Mouse (Mus musculus) layer of hippocampus, adult 2 months (tissue): ENCODE results near the gene Capn5. TPM values are rescaled to one million over a fixed set of nuclear protein-coding genes. Genes with fewer than 3 reads are reported as not detected.

Experiments
- DNase-seq, 2 experiments: peaks; one replicate each; pipeline ENCODE4 v3.0.0; 2022; ENCODE audit warnings: low spot score in 2 of 2
- H3K27ac ChIP-seq: fragments of 200-600 bp; 2 replicates; pipeline ENCODE4 v1.8.1; 2022
- H3K4me3 ChIP-seq: fragments of 200-600 bp; 2 replicates; pipeline ENCODE4 v1.8.1; 2022; ENCODE audit warnings: mild to moderate bottlenecking
- CTCF ChIP-seq: fragments of 200-600 bp; conservative IDR thresholded peaks from 2 replicates; pipeline ENCODE4 v1.8.1; 2022; ENCODE audit warnings: antibody characterized with exemption, mild to moderate bottlenecking, moderate library complexity
- long read RNA-seq, 2 experiments: library from polyadenylated mRNA; stranded (forward); transcript quantifications; one replicate each; pipeline ENCODE4 v2.0.0; 2021; ENCODE audit warnings: borderline mapping rate in 2 of 2
- total RNA-seq, 2 experiments: library from RNA; stranded (reverse); gene quantifications; 2 replicates each; pipeline ENCODE4 v1.2.3; 2021

Gene Capn5
- total RNA-seq: 10 to 100 TPM; 42.3 to 45.0 TPM
- long read RNA-seq, experiment 1, full-length matches to known transcripts: 24 of 36 reads
- long read RNA-seq, experiment 1, partial matches to known transcripts: 5 of 36 reads
- long read RNA-seq, experiment 1, other reads (novel, unspliced or antisense): 7 of 36 reads
- long read RNA-seq, experiment 2, full-length matches to known transcripts: 47 of 63 reads
- long read RNA-seq, experiment 2, partial matches to known transcripts: 6 of 63 reads
- long read RNA-seq, experiment 2, other reads (novel, unspliced or antisense): 10 of 63 reads

DNA sequence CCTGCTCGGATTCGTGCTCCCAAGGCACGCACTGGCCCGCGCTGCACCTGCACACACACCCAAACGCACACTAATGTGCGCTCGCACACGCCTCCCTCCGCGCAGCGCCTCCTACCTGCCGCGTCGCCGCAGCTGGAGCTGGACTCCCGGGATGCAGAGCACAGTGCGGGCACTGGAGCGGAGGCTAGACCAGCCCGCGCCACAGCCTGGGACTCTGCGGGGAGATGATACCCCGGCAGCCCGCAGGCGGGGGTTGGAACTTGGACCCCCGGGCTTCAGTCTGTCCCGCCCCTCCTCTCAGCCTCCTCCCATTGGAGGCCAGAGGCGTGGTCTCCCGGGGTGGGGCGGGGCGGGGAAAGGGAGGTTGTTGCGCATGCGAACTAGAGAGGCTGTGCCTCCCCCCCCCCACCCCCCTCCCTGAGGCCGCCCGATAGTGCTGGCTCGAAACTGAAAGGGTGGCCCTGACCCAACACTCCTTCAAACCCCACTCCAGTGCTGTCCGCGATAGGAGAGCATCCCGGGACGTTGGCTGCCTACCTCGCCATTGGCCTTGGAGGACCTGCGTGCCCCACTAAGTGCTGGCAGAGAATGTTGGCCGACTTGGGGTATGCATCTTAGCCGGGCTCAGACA lies at the start of gene Capn5:
TSS of gene Capn5 (minus strand) at position 346 of the 631 bp plus-strand sequence.
- peak; percentile 74 for TF ChIP-seq CTCF
- peak within 1 kb of the TSS; percentile 77 for H3K4me3 ChIP-seq
- DNase-seq: peak; percentile 49 to 55

DNA sequence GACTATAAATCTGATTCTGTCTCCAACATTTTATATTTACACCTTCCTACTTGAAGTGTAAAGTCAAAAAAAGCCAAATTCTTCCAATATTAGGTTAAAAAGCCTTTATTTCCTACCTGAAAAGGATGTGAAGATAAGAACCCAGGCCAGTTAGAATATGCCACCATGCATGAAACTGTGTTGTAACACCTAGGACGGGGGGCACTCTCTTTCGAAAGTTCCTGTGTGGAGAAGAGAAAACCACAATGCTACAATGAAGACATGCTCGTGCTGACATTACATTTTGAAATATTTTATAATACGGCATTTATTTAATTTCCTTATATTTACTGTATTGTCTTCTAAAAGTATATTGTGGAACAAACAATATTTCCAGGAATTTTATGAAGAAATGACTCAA lies 45.7 kb upstream of the Capn5 start:
- H3K27ac ChIP-seq: no peak overlapping the region
- TF ChIP-seq CTCF: no peak
- H3K4me3 ChIP-seq: no peak overlapping the region
- no peak for DNase-seq

More for the DNA sequence above, at the start of gene Capn5:
- H3K27ac ChIP-seq: peak within 1 kb of the TSS; percentile 93

DNA sequence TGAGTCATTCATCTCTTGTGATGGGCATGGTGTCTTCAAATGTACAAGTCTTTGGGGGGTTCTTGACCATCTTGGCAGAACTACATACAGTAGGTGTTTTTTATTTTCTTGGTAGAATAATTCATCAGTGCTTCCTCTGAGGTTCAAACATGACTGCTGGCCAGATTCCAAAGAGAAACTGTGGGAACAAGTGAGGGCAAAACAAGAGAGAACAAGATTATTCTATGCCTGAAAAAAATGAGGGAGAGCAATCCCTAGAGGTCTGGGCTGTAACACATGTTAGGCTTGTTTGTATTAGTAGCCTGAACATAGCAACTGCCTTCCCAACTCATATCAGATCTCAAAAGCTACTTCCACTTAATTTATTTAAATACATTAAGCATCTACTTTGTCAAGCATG lies 38.6 kb upstream of the Capn5 start:
- H3K27ac ChIP-seq: no peak overlapping the region
- no peak for DNase-seq
- H3K4me3 ChIP-seq: no peak overlapping the region
- no peak for TF ChIP-seq CTCF

DNA sequence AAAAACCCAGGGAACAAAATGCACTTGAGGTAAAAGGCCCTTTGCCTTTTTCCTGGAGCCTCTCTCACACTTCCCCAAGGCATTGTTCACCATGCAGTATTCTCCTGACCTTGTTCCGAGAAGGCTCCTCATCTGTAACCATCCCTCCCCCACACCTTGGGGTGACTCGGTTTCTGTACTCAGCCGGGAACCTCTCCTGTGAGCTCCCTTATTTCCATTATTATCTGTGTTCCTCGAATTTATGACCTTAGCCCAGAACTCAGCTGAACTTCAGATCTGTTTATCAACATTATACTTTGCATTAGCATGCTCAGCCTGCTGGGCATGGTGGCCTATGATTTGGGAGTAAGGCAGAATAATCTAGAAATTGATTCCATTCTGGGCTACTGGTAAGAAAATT lies 24.9 kb upstream of the Capn5 start:
- no peak overlapping the region for H3K27ac ChIP-seq
- no peak overlapping the region for H3K4me3 ChIP-seq
- no peak for DNase-seq
- no peak for TF ChIP-seq CTCF

DNA sequence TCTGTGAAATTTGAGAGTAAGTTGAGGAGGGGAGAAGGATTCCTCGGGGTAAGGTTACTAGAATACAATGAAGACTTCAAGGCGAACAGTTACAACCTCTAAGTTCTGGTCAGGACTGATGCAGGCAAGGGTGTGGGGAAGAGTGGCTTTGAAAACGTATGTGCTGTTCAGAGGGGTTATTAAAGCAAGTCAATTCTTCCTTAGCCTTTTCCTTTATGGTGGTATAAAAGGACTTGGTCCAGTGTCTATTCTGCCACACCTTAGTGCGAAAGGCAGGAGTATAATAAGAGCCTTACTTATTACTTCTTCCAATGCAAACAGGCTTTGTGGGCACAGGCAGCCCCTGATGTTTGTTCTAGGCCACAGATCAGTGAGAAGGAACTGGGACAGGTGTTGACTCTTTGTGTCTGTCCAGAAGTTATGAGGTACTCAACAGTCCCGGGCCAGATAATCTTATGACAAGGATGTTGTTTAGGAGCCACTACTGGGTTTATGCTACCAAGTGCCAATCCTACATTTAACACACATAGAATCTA lies 23.5 kb upstream of the Capn5 start:
- no peak overlapping the region for H3K4me3 ChIP-seq
- DNase-seq: no peak
- no peak for TF ChIP-seq CTCF
- H3K27ac ChIP-seq: no peak overlapping the region

DNA sequence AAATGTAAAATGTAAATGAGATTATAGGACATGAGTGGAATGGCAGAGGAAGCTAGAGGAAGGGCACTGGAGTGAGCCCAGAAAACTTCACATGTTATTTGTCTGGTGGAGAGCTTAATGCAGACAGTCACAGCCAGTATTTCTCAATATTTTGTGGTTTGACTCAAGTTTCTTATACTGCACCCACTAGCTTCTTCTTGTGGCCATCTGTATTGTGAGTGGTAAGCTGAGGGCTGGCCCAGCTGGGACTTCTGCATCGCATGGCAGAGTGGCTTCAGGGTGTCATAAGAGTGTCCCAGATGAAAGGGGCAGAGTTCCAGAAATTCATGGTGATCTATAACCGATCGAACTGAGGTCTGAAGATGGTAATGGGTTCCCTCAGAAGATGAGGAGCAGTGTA lies 22.3 kb upstream of the Capn5 start:
- DNase-seq: no peak
- no peak for TF ChIP-seq CTCF
- H3K27ac ChIP-seq: no peak overlapping the region
- H3K4me3 ChIP-seq: no peak overlapping the region

DNA sequence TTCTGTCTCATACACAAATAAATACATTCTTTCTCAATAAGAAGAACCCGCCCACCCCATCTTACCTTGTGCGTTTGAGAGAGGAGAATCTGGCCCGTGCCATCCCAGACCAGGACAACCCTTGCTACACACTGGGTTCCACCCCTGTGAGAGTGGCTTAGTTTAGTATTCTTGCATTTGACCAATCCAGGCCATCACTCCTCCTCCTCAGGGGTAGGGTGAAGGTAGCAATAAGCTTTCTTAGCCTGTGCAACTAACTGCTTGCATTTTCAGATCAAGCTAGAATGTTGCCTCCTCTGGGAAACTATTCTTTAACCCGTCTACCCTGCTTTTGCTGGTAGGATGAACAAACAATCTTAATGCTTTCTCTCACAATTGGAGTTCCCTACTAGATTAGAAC lies 21.3 kb upstream of the Capn5 start, which contains the start of gene B3gnt6:
TSS of gene B3gnt6 (minus strand) at position 101 of the 400 bp plus-strand sequence.
- Histone ChIP-seq H3K4me3 (no peak within 1 kb of the TSS), H3K27ac (no peak within 1 kb of the TSS)
- no peak for TF ChIP-seq CTCF
- no peak for DNase-seq

DNA sequence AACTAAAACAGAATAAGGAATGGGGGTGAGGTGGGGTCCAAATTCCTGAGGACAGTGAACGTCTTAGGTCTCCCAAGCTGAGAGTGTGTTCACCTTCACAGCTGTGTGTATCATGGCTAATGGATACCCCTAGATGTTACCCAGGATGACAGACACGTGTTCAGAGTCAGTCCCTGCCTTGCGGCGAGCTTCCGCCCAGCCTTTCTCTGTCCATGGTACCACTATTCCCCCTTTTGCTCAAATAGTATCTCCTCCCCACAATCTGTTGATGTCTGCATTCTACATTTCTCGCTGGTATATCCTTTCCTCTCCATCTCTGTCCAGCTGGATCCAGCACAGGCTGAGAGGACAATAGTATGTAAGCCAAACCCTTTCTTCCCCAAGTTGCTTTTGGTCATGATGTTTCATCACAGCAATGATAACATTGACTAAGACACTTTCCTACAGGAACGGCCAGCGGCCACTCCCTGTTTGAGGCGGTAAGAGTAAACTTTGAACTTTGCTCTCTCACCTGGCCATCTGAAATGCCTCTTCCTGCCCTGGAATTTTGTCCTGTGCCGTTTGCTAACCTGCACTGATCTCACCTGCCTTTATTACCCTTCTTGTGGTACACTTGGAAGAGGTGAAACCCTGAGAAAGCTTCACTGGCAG lies 17.2 kb upstream of the Capn5 start:
- no peak for TF ChIP-seq CTCF

DNA sequence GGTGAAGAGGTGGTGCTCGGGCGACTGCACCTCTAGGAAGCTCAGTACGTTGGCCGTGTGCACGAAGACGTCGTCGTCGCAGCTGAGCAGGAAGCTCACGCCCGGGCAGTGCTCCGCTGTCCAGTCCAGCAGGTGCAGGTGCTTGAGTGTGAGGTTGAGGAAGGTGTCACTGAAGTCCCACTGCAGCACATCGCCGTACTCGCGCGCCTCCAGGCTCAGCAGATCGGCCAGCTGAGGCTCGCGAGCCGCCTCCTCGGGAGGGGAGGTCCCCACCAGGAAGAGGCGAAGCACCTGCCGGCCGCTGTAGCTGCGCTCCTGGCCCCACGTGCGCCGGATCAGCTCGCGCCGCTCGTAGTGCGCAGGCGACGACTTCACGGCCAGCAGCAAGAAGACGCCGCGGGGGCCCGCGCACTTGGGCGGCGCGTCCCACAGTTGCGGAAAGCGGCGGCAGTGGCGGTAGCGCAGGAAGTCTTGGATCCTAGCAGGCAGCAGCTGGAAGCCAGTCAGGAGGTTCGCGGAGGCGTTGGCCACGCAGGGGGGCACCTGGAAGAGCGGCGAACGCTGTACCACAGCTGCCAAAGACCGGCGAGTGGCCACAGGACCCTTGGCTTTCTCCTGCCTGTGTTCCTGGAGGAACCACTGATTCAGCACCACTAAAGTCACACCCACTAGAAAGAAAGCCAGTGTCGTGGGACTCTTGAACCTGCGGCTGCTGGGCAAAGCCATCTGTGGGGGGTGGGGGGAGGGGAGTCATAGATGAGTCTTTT lies 16.1 kb upstream of the Capn5 start:
- DNase-seq: no peak

More for the DNA sequence above, 17.2 kb upstream of the Capn5 start:
- Histone ChIP-seq H3K4me3 (no peak overlapping the region), H3K27ac (no peak overlapping the region)
- no peak for DNase-seq

DNA sequence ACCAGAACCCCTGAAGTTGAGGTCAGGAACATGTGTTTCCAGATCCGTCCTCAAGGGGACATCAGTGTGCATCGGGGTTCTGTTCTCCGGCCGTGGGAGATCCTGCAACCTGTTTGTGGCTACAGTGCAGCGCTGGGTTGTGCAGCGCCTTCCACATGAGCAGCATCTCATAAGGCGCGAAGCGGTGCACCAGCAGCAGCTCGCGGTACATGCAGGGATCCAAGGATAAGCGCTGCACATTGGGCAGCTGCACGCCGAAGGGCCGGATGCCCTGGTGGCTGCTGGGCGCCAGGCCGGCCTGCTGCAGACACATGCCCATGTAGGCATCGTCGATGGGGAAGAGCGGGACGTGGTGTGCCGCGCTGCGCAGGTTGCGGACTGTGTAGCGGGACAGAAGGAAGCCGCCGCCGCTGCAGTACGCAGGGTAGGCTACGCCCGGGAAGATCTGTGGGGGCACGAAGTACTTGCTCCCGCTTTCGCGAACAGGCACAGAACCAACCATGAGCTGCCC lies 15.5 kb upstream of the Capn5 start:
- Histone ChIP-seq H3K4me3 (peak overlapping the region; percentile 59), H3K27ac (no peak overlapping the region)
- TF ChIP-seq CTCF: peak; percentile 74
- peak in 1 of 2 experiments; percentile 24 for DNase-seq

More for the DNA sequence above, 16.1 kb upstream of the Capn5 start:
- Histone ChIP-seq H3K27ac (no peak overlapping the region), H3K4me3 (peak overlapping the region; percentile 59)
- TF ChIP-seq CTCF: no peak

DNA sequence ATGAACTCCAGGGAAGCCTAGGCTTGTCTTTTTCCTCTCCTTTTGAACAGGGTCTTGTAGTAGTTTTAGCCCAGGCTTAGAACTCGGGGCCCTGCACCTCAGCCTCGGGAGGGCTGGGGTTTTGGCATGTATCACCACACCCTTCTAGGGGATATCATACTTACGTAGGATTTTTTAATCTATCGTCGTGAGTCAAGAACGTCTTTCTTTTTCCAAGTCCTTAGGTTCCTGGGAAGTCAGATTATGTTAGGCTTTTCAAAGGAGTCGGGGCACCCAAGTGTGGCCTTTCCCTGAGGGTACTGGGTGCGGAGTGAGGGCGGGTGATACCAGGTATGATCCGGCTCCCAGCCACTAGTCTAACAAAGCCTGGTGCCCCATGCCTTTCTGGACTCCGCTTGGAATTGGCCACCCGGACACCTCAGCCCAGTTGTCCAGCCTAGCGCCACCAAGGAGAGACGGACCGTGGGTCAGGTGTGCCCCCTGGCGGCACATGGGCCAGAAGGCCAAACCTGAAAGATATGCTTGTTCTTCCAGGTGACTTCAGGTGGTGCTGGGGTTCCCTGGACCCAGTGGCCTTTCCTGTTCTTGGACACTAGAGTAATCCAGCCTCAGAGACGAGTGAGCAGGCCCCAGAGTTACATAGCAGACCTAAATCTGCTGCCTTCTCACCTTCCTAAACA lies 13.6 kb upstream of the Capn5 start:
- no peak overlapping the region for H3K4me3 ChIP-seq
- TF ChIP-seq CTCF: peak; percentile 50

DNA sequence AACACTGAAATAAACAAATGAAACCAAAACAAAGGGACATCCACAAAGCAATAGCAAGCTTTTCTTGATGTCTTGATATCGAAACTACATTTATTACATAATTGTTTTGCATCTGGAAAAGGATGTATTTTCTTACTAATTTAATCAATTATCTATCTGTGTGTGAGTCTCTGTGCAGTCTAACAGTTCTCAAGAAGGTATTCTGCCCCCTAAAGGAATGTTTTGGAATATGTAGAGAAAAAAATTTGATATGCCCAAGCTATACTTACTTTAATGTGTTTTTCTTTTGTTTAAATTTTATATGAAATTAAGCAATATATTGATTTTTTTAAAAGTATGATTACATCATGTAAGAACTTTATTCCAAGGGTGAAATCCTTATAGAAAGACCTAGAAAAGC lies 12.5 kb upstream of the Capn5 start:
- Histone ChIP-seq H3K27ac (no peak overlapping the region), H3K4me3 (no peak overlapping the region)
- peak; percentile 79 for TF ChIP-seq CTCF
- DNase-seq: no peak

More for the DNA sequence above, 13.6 kb upstream of the Capn5 start:
- DNase-seq: no peak
- no peak overlapping the region for H3K27ac ChIP-seq
